Mouse (Mus musculus): Measurements from ENCODE around the gene Fubp1.

- TF ChIP-seq POLR2A (IDR thresholded peaks at IDR 0.05; ENCODE audit: low read depth, low read length) = no peak
- no peak for TF ChIP-seq CTCF (IDR thresholded peaks at IDR 0.05; ENCODE audit: borderline replicate concordance, insufficient read depth, low read length)
These were observed 37.5 kb downstream of the Fubp1 start for GRCm38 (mm10) chr3:152247708-152248107.
